Mouse (Mus musculus): ENCODE measurements around the gene Dynll1.

DNA sequence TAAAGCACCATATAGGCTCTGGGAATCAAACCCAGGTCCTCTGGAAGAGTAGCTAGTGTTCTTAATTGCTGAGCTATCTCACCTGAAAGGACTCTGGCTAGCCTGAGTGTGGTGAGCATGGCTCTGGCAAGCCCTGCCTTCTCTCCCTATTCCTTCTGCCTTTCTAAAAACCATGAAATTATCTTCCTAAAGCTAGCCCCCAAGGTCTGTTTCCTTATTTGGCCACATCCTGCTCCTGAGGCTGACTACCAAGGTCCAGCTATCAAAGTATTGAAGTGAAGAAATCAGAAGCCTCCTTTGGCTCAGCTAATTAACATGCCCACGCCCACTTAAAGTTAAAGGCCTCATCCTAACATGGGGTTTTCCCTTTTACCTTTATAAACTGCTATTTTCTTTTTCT is 26.0 kb downstream of the Dynll1 start:
- no peak for TF ChIP-seq CTCF (IDR thresholded peaks at IDR 0.05; ENCODE audit: borderline replicate concordance, control insufficient read depth, extremely low read depth, insufficient read depth, low read length, poor library complexity)
- TF ChIP-seq POLR2A (IDR thresholded peaks at IDR 0.05; ENCODE audit: control insufficient read depth, extremely low read depth, insufficient read depth, low read length, poor library complexity), result no peak
